Mouse (Mus musculus) cerebellum, postnatal 10 days (tissue): ENCODE measurements around the gene Syt8.

Experiments
- DNase-seq, 2 experiments: peaks; one replicate each; pipeline ENCODE4 v3.0.0; 2021; ENCODE audit warnings: mixed read lengths in 2 of 2

The Syt8 gene

GRCm38 (mm10) chr7:142409603-142410002, 25.0 kb upstream of the Syt8 start:
- DNase-seq, result no peak

GRCm38 (mm10) chr7:142413285-142413684, 21.4 kb upstream of the Syt8 start:
- DNase-seq, result no peak

GRCm38 (mm10) chr7:142415314-142415713, 19.3 kb upstream of the Syt8 start:
- no peak for DNase-seq

GRCm38 (mm10) chr7:142416225-142416624, 18.4 kb upstream of the Syt8 start:
- DNase-seq, result no peak

- DNase-seq, result no peak
Measured at GRCm38 (mm10) chr7:142418027-142418426, 16.6 kb upstream of the Syt8 start.

GRCm38 (mm10) chr7:142418679-142419078, 16.0 kb upstream of the Syt8 start:
- no peak for DNase-seq

GRCm38 (mm10) chr7:142419887-142420286, 14.8 kb upstream of the Syt8 start:
- no peak for DNase-seq

GRCm38 (mm10) chr7:142421826-142422225, 12.8 kb upstream of the Syt8 start:
- DNase-seq, result no peak

GRCm38 (mm10) chr7:142425641-142426213, 8.9 kb upstream of the Syt8 start:
- peak; percentile 67 to 72 for DNase-seq

- peak; percentile 78 to 79 for DNase-seq
Measured at GRCm38 (mm10) chr7:142428213-142428612, 6.4 kb upstream of the Syt8 start.

- DNase-seq, result peak; percentile 81 to 85
Measured at GRCm38 (mm10) chr7:142430160-142430678, 4.4 kb upstream of the Syt8 start.

GRCm38 (mm10) chr7:142431106-142431505, 3.5 kb upstream of the Syt8 start:
- peak in 1 of 2 experiments; percentile 38 for DNase-seq

- peak; percentile 57 to 69 for DNase-seq
Measured at GRCm38 (mm10) chr7:142433623-142434022, 1.0 kb upstream of the Syt8 start.

GRCm38 (mm10) chr7:142435524-142435923, 874 bp downstream of the Syt8 start:
- DNase-seq, result peak; percentile 84 to 90

GRCm38 (mm10) chr7:142437324-142437723, 2.7 kb downstream of the Syt8 start:
- DNase-seq, result peak; percentile 52 to 56

- DNase-seq, result peak; percentile 77 to 82
Measured at GRCm38 (mm10) chr7:142439966-142440365, 5.3 kb downstream of the Syt8 start.

- DNase-seq, result peak; percentile 58 to 62
Measured at GRCm38 (mm10) chr7:142440657-142441114, 6.0 kb downstream of the Syt8 start.

- no peak for DNase-seq
Measured at GRCm38 (mm10) chr7:142441585-142441984, 6.9 kb downstream of the Syt8 start, which contains the start of gene Tnni2. Gene Tnni2, plus strand, starts transcription at chr7:142441808.

- no peak for DNase-seq
Measured at GRCm38 (mm10) chr7:142442081-142442907, 7.6 kb downstream of the Syt8 start.

- DNase-seq, result no peak
Measured at GRCm38 (mm10) chr7:142442908-142443420, 8.3 kb downstream of the Syt8 start.

GRCm38 (mm10) chr7:142443474-142443873, 8.8 kb downstream of the Syt8 start:
- DNase-seq, result no peak

- no peak for DNase-seq
Measured at GRCm38 (mm10) chr7:142444171-142444570, 9.5 kb downstream of the Syt8 start.

- DNase-seq, result peak in 1 of 2 experiments; percentile 0
Measured at GRCm38 (mm10) chr7:142445324-142445723, 10.7 kb downstream of the Syt8 start.

- no peak for DNase-seq
Measured at GRCm38 (mm10) chr7:142446264-142446663, 11.6 kb downstream of the Syt8 start.
